Mouse (Mus musculus) stomach, embryonic 16.5 days (tissue): ENCODE results near the gene Hist1h2be. TPM values are rescaled to one million over a fixed set of nuclear protein-coding genes. Genes with fewer than 3 reads are reported as not detected.
"Not testable (repeated sequence)": the region's sequence is repeated elsewhere in the genome, so short reads cannot be mapped to it uniquely, and the experiment has no call there.

Experiments
- ATAC-seq: fragments of 200-750 bp; cut with Nextera tagmentation; 2 replicates; pipeline ENCODE4 v1.8.0; 2017; ENCODE audit warnings: moderate number of reproducible peaks, moderate TSS enrichment; ENCODE audit not compliant: insufficient read depth, low FRiP score
- H3K27ac ChIP-seq: fragments of 300-500 bp; sonication (generic); 2 replicates; pipeline ENCODE4 v1.5.1; 2014; ENCODE audit warnings: low read length
- H3K27me3 ChIP-seq: fragments of 300-500 bp; sonication (generic); 2 replicates; pipeline ENCODE4 v1.6.1; 2014; ENCODE audit warnings: low read length, control low read depth, mixed read lengths; ENCODE audit not compliant: control insufficient read depth, insufficient read depth
- H3K36me3 ChIP-seq: fragments of 300-500 bp; sonication (generic); 2 replicates; pipeline ENCODE4 v1.6.1; 2014; ENCODE audit warnings: low read length; ENCODE audit not compliant: control insufficient read depth, insufficient read depth
- H3K4me1 ChIP-seq: fragments of 300-500 bp; sonication (generic); 2 replicates; pipeline ENCODE4 v1.6.1; 2014; ENCODE audit warnings: low read length, control low read depth, mixed read lengths; ENCODE audit not compliant: control insufficient read depth, insufficient read depth
- H3K4me2 ChIP-seq: fragments of 300-500 bp; sonication (generic); 2 replicates; pipeline ENCODE4 v1.6.1; 2014; ENCODE audit warnings: low read depth, low read length, mixed read lengths
- H3K4me3 ChIP-seq: fragments of 300-500 bp; sonication (generic); replicated peaks from 2 replicates; pipeline ENCODE4 v1.5.1; 2014; ENCODE audit warnings: mild to moderate bottlenecking, low read length
- H3K9ac ChIP-seq: fragments of 300-500 bp; sonication (generic); 2 replicates; pipeline ENCODE4 v1.6.1; 2014; ENCODE audit warnings: low read length
- H3K9me3 ChIP-seq: fragments of 300-500 bp; sonication (generic); replicated peaks from 2 replicates; pipeline ENCODE4 v1.6.1; 2016; ENCODE audit warnings: low read length, control low read depth; ENCODE audit not compliant: control insufficient read depth
- WGBS: fragments of 180-500 bp; shearing (Covaris S2); extraction: QIAGEN DNeasy Blood & Tissue Kit; methylation state at CpG from one replicate; pipeline ENCODE4 v1.1.7; 2014; 5-methylcytosine and 5-hydroxymethylcytosine counted together
- polyA plus RNA-seq: library from polyadenylated mRNA; unstranded; fragments of >200 nt; fragmentation: Nextera tagmentation; extraction: Ambion mirVana; gene quantifications from 2 replicates; pipeline ENCODE4 v1.2.1, GENCODE M21; 2015

Gene Hist1h2be
- polyA plus RNA-seq, 1 experiment from 2014 or later = 3.0 TPM

DNA sequence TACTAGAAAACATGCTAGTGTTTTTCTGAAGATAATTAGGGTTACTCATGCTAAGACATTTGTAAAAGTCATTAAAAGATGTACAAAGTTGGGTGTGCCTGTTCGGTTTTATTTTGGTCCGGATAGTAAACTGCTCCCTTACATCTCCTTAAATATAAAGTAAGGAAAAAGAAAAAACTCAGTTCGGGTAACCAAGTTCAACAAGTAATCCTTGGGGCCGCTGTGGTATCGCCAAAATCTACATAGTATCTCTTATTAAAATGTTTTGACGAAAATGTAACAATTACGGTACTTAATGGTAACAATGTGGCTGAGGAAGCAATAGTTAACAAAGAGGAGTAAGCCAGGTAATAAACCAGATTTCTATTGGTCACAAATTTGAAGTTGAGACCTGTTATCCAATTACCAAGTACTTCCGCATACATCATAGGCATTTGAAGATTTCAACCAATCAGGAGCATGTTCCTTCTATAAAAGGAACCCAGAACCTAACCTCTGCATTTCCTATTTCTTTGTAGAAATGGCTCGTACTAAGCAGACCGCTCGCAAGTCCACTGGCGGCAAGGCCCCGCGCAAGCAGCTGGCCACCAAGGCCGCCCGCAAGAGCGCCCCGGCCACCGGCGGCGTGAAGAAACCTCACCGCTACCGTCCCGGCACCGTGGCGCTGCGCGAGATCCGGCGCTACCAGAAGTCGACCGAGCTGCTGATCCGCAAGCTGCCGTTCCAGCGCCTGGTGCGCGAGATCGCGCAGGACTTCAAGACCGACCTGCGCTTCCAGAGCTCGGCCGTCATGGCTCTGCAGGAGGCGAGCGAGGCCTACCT lies 76.7 kb downstream of the Hist1h2be start, which contains the start of gene Hist1h3f:
Gene Hist1h3f (plus strand): TSS at position 88 of the 822 bp plus-strand sequence.
- 0 out of 2 replicates have a peak, but pooled peaks cover 2% of the 10 kb centered on the region for H3K4me1 ChIP-seq
- H3K9me3 ChIP-seq = no peaks in the 10 kb centered on the region
- peak within 1 kb of the TSS; percentile 55 for H3K4me3 ChIP-seq
- under 1% methylated on average over 21 of the region's 45 CpGs for WGBS
- peak within 1 kb of the TSS; percentile 72 for H3K9ac ChIP-seq
- peak within 1 kb of the TSS; percentile 81 for H3K4me2 ChIP-seq
- peak; percentile 92 for ATAC-seq
- peak within 1 kb of the TSS; percentile 94 for H3K27ac ChIP-seq
- H3K27me3 ChIP-seq = no peaks in the 10 kb centered on the region
- H3K36me3 ChIP-seq = no peaks in the 10 kb centered on the region

- not testable (repeated sequence) for H3K9me3 ChIP-seq, H3K27me3 ChIP-seq, H3K36me3 ChIP-seq, H3K4me1 ChIP-seq
- Histone ChIP-seq H3K9ac (peak within 1 kb of the TSS; percentile 72), H3K4me3 (peak within 1 kb of the TSS; percentile 55), H3K4me2 (peak within 1 kb of the TSS; percentile 81), H3K27ac (peak within 1 kb of the TSS; percentile 94)
- peak; percentile 95 for ATAC-seq
- under 1% methylated on average over 27 of the region's 42 CpGs for WGBS
Observed at GRCm38 (mm10) chr13:23542999-23543607, 77.8 kb downstream of the Hist1h2be start, which contains the start of gene Hist1h2bh. Gene Hist1h2bh, minus strand, starts transcription at chr13:23543392.

GRCm38 (mm10) chr13:23542225-23542980 lies 78.5 kb downstream of the Hist1h2be start:
- H3K27me3 ChIP-seq, H3K4me1 ChIP-seq, H3K36me3 ChIP-seq, ATAC-seq, H3K9me3 ChIP-seq: not testable (repeated sequence)
- Histone ChIP-seq H3K9ac (peak overlapping the region; percentile 72), H3K4me3 (peak overlapping the region; percentile 55), H3K27ac (peak overlapping the region; percentile 87), H3K4me2 (peak overlapping the region; percentile 81)
- 6% methylated on average over 3 of the region's 3 CpGs for WGBS

DNA sequence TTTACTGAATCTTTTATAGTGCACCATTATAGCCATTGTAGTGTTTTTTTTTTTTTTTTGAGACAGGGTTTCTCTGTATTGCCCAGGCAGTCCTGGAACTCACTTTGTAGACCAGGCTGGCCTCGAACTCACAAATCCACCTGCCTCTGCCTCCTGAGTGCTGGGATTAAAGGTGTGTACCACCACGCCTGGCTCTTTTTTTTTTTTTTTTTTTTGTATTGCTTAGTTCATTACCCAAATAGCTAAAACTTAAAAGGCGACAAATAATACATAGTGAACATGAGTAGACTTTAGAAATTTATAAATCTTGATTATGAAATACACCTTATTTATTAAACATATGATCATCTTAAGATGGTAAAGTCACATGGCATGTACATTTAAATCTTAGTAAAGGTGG lies 79.4 kb downstream of the Hist1h2be start:
- Histone ChIP-seq H3K4me2 (no peak overlapping the region; the same call in 1 of the 2 replicates), H3K4me3 (no peak overlapping the region), H3K4me1 (peaks cover 8% of the 10 kb centered on the region), H3K27ac (no peak overlapping the region), H3K9ac (no peak overlapping the region), H3K27me3 (no peaks in the 10 kb centered on the region), H3K9me3 (no peaks in the 10 kb centered on the region), H3K36me3 (no peaks in the 10 kb centered on the region)
- WGBS = 81% methylated on average over 3 of the region's 3 CpGs
- ATAC-seq = no peak

DNA sequence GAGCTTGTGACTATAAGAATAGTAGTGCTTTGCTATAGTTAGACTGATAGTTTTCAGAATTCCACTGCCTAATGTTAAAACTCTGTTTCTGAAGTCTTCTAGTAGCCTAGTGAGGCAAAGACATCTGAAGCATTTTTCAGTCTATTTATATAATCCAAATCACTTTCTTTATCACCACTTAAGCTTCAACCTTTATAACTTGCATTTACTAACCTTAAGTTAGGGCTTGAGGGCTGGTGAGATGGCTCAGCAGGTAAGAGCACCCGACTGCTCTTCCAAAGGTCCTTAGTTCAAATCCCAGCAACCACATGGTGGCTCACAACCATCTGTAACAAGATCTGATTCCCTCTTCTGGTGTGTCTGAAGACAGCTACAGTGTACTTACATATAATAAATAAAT lies 81.1 kb downstream of the Hist1h2be start:
- H3K4me1 ChIP-seq = peaks cover 11% of the 10 kb centered on the region
- H3K27ac ChIP-seq, H3K36me3 ChIP-seq, H3K27me3 ChIP-seq, ATAC-seq, H3K9ac ChIP-seq, H3K4me2 ChIP-seq, H3K4me3 ChIP-seq, H3K9me3 ChIP-seq: not testable (repeated sequence)
- WGBS = 73% methylated on average over 1 of the region's 1 CpGs

- Histone ChIP-seq H3K36me3 (no peaks in the 10 kb centered on the region), H3K27ac (no peak overlapping the region), H3K4me2 (no peak overlapping the region), H3K4me3 (no peak overlapping the region), H3K27me3 (no peaks in the 10 kb centered on the region), H3K9ac (no peak overlapping the region), H3K4me1 (peaks cover 19% of the 10 kb centered on the region), H3K9me3 (no peaks in the 10 kb centered on the region)
- 69% methylated on average over 5 of the region's 5 CpGs for WGBS
- ATAC-seq = no peak
Observed at GRCm38 (mm10) chr13:23538249-23538648, 82.7 kb downstream of the Hist1h2be start.

- Histone ChIP-seq H3K4me1 (peaks cover 30% of the 10 kb centered on the region), H3K4me3 (peak overlapping the region; percentile 26), H3K27me3 (no peaks in the 10 kb centered on the region), H3K27ac (no peak overlapping the region; the same call in 1 of the 2 replicates), H3K4me2 (peak overlapping the region; percentile 56), H3K9me3 (no peaks in the 10 kb centered on the region), H3K36me3 (no peaks in the 10 kb centered on the region), H3K9ac (peak overlapping the region; percentile 18; the same call in 1 of the 2 replicates)
- 67% methylated on average over 3 of the region's 3 CpGs for WGBS
- no peak for ATAC-seq
Observed at GRCm38 (mm10) chr13:23537006-23537710, 83.8 kb downstream of the Hist1h2be start.

DNA sequence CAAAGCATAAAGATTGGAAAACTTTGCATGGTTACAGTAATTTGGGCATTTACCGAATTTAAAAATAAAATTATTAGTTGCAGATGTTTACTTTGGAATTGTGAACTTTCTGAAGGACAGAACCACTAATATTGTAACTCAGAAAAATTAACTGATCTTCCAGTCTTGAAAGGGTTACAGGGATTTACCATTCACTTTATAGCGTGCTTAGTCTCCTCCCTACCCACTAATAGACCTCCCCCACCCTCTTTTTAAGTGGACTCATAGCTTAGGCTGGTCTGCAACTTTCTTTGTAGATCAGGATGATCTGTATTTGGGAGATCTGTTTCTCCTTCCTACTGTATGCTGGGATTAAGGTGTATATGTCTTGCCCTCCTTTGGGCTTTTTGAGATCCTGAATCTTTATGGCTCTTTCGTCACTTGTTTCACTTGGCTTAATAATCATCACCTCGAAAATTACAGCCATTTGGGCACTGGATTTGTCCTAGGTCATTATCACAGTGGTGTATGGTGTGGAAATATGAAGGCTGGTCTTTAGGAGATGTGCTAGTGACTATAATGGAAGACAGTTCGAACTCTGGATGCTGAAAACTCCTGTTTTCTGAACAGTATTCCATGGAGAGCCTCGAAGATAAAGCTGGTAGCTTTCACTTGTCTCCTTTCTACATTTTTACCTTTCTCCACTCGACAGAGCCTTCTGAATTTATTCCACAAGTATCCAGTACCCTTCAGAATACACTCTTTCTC lies 84.7 kb downstream of the Hist1h2be start:
- ATAC-seq = no peak
- peak overlapping the region; percentile 56 for H3K4me2 ChIP-seq
- H3K9me3 ChIP-seq = no peaks in the 10 kb centered on the region
- no peaks in the 10 kb centered on the region for H3K27me3 ChIP-seq
- peaks cover 30% of the 10 kb centered on the region for H3K4me1 ChIP-seq
- 15% methylated on average over 7 of the region's 7 CpGs for WGBS
- H3K4me3 ChIP-seq = peak overlapping the region; percentile 60
- peak overlapping the region; percentile 55 for H3K9ac ChIP-seq
- H3K27ac ChIP-seq = peak overlapping the region; percentile 73
- no peaks in the 10 kb centered on the region for H3K36me3 ChIP-seq
